Comparison of ENCODE assay signal across 1 mouse cellular context in genomic region chr2:154597399-154597798, GRCm38 (mm10).
A peak's percentile ranks its signal among the peaks of the same experiment; 100 is the strongest.
TF ChIP-seq lines count a peak whose summit lies in the region.

No protein-coding gene starts in this region.

TF ChIP-seq in CH12.LX, 34 proteins besides CTCF, POLR2A, EP300 and RAD21:
- TF ChIP-seq IRF4 (IDR thresholded peaks at IDR 0.05; ENCODE audit: low read depth, low read length) (peak; percentile 75; the same call in 1 of the 2 replicates), SIN3A (IDR thresholded peaks at IDR 0.05; ENCODE audit: low read length) (0 out of 2 replicates have a peak, but pooled peaks have one; percentile 18), ZKSCAN1 (IDR thresholded peaks at IDR 0.05; ENCODE audit: borderline replicate concordance, low read depth, low read length) (no peak)
